Mouse (Mus musculus) testis, adult 2 months (tissue): ENCODE results near the gene Frmd4a.

Experiments used
- CTCF ChIP-seq: fragments of 200-500 bp; IDR thresholded peaks from 2 replicates; pipeline ENCODE4 v1.5.1; 2012; ENCODE audit warnings: low read depth, mild to moderate bottlenecking, inconsistent platforms, low read length, moderate library complexity; ENCODE audit not compliant: control insufficient read depth, insufficient read depth, insufficient replicate concordance
- POLR2A ChIP-seq: fragments of 200-500 bp; IDR thresholded peaks from 2 replicates; pipeline ENCODE4 v1.6.1; 2012; ENCODE audit warnings: low read depth, mild to moderate bottlenecking, inconsistent platforms, low read length, moderate library complexity; ENCODE audit not compliant: control insufficient read depth

DNA sequence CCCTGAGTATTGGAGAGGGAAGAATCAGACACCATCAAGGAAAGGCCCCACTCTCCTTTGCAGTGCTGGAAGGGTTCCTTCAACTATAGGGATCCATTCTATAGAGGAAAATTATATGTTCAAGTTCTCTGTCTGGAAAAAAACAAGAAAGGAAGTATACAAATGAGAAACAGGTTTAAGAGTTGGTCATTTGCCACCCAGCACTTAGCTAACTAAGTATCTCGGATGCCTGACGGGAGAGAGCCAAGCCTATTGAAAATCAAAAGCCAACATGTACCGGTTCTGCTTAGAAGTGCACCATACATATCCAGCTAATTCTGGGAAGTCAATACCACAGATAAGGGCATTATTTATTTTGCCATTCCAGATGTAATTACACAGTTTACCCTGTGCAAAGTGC lies 274.2 kb downstream of the Frmd4a start:
- no peak for TF ChIP-seq CTCF
- TF ChIP-seq POLR2A, result no peak
